Mouse (Mus musculus) limb, embryonic 13.5 days (tissue): Measurements from ENCODE around the gene Ccl6. TPM values are rescaled to one million over a fixed set of nuclear protein-coding genes. Genes with fewer than 3 reads are reported as not detected.

Experiments used
- ATAC-seq: fragments of 200-750 bp; cut with Nextera tagmentation; 2 replicates; pipeline ENCODE4 v1.8.0; 2017; ENCODE audit warnings: low read depth, moderate number of reproducible peaks, moderate TSS enrichment; ENCODE audit not compliant: low FRiP score
- H3K27ac ChIP-seq: fragments of 300-500 bp; sonication (generic); 2 replicates; pipeline ENCODE4 v1.5.1; 2015; ENCODE audit warnings: inconsistent platforms, mild to moderate bottlenecking, moderate library complexity
- H3K27me3 ChIP-seq: fragments of 300-500 bp; sonication (generic); 2 replicates; pipeline ENCODE4 v1.6.1; 2015; ENCODE audit warnings: mild to moderate bottlenecking, inconsistent platforms
- H3K36me3 ChIP-seq: fragments of 300-500 bp; sonication (generic); 2 replicates; pipeline ENCODE4 v1.6.1; 2015; ENCODE audit warnings: inconsistent platforms, mild to moderate bottlenecking, moderate library complexity
- H3K4me1 ChIP-seq: fragments of 300-500 bp; sonication (generic); 2 replicates; pipeline ENCODE4 v1.6.1; 2015; ENCODE audit warnings: inconsistent platforms
- H3K4me2 ChIP-seq: fragments of 300-500 bp; sonication (generic); replicated peaks from 2 replicates; pipeline ENCODE4 v1.6.1; 2015; ENCODE audit warnings: inconsistent platforms, mild to moderate bottlenecking, moderate library complexity
- H3K4me3 ChIP-seq: fragments of 300-500 bp; sonication (generic); 2 replicates; pipeline ENCODE4 v1.5.1; 2015; ENCODE audit warnings: moderate library complexity, mild to moderate bottlenecking, inconsistent platforms
- H3K9ac ChIP-seq: fragments of 300-500 bp; sonication (generic); 2 replicates; pipeline ENCODE4 v1.6.1; 2015; ENCODE audit warnings: mild to moderate bottlenecking, inconsistent platforms
- H3K9me3 ChIP-seq: fragments of 300-500 bp; sonication (generic); 2 replicates; pipeline ENCODE4 v1.6.1; 2016; ENCODE audit warnings: inconsistent platforms
- WGBS: fragments of 180-500 bp; shearing (Covaris S2); methylation state at CpG from one replicate; pipeline ENCODE4 v1.1.7; 2015; 5-methylcytosine and 5-hydroxymethylcytosine counted together
- polyA plus RNA-seq: library from polyadenylated mRNA; unstranded; fragments of >200 nt; fragmentation: Nextera tagmentation; extraction: Ambion mirVana; gene quantifications from 2 replicates; pipeline ENCODE4 v1.2.1, GENCODE M21; 2015

Gene Ccl6
- polyA plus RNA-seq, 1 experiment from 2014 or later: 2.0 TPM

DNA sequence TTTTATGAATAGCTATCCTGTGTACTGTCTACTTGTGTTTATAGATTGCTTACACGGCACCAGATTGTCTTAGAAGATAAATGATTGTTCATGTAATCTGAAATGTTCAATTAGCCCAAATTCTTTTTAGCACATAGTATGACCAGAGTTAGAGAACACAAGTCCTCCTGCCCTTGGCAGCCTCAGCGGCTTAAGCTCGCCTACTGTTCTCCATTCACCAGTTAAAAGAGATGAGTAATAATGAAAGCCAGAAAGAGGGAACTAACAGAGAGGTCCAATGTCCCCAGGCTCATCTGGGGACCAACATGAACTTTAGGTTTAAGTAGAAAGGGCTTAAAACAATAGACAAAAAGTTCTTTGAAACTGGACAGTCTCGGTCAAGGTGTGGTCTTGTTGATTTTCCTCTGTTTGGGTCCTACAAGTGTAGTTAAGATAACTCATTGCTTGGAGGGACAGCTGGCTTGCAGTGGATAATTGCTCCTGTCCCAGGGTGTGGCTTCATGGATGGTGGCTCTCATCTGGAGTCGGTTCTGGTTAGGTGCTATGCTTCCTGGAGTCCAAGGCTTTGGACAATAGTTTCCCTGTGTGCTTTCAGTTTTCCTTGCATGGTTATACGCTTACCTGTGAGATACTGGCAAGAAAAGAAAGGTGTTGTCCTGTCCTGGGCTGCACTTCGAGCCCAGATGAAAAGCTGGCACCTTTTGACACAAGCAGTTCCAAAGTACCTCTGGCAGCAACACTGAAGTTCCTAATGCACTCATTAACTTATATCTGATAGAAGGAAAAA lies 3.0 kb upstream of the Ccl6 start:
- no peaks in the 10 kb centered on the region for H3K4me1 ChIP-seq
- no peak for ATAC-seq
- 81% methylated on average over 7 of the region's 7 CpGs for WGBS
- no peak overlapping the region for H3K9ac ChIP-seq
- H3K4me3 ChIP-seq: no peak overlapping the region
- H3K27me3 ChIP-seq: no peaks in the 10 kb centered on the region
- no peaks in the 10 kb centered on the region for H3K36me3 ChIP-seq
- no peak overlapping the region for H3K4me2 ChIP-seq
- no peak overlapping the region for H3K27ac ChIP-seq
- no peaks in the 10 kb centered on the region for H3K9me3 ChIP-seq

DNA sequence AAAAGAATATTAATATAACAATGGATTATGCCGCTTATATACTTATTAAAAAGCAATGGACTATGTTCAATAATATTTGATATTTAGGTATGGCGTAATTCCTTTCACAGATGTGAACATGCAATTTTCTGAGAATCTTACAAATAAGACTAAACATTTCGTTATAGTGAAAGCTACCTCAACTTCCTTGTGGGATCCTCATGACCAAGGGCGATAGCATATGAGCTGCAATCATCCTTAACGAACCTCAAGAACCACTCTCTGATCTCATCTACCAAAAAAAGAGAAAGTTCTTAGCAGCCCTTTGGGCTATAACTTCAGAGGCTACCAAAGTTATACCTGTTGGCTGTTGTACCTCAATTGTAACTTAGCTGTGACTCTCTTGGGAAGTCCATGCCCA lies 566 bp upstream of the Ccl6 start:
- no peaks in the 10 kb centered on the region for H3K36me3 ChIP-seq
- no peak overlapping the region for H3K4me3 ChIP-seq
- H3K27ac ChIP-seq: no peak overlapping the region
- H3K4me2 ChIP-seq: no peak overlapping the region
- no peaks in the 10 kb centered on the region for H3K27me3 ChIP-seq
- WGBS: 87% methylated on average over 5 of the region's 5 CpGs
- ATAC-seq: no peak
- H3K4me1 ChIP-seq: no peaks in the 10 kb centered on the region
- no peak overlapping the region for H3K9ac ChIP-seq
- no peaks in the 10 kb centered on the region for H3K9me3 ChIP-seq

DNA sequence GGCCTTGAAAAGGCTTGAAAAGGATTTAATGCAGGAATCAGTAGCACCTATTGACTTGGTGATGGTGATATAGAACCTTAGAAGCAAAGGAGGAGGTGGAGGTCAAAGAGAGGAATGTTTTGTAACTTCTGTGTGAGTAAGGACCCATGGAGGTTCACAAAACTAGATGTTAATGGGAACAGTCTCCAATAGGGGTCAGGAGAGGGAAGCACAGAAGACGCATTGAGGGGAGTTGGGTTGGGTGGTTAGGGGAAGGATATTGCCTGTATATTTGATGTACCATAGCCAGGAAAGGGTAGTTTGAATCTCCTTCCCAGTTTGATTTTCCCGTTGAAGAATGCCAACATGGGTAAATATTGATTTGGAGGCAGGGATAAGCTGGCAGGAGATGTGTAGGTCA lies 8.7 kb downstream of the Ccl6 start:
- WGBS: 80% methylated on average over 2 of the region's 2 CpGs
- H3K4me2 ChIP-seq: no peak overlapping the region
- H3K27ac ChIP-seq: no peak overlapping the region
- H3K4me1 ChIP-seq: no peaks in the 10 kb centered on the region
- H3K9me3 ChIP-seq: no peaks in the 10 kb centered on the region
- H3K4me3 ChIP-seq: no peak overlapping the region
- H3K36me3 ChIP-seq: no peaks in the 10 kb centered on the region
- no peak for ATAC-seq
- H3K27me3 ChIP-seq: no peaks in the 10 kb centered on the region
- no peak overlapping the region for H3K9ac ChIP-seq

DNA sequence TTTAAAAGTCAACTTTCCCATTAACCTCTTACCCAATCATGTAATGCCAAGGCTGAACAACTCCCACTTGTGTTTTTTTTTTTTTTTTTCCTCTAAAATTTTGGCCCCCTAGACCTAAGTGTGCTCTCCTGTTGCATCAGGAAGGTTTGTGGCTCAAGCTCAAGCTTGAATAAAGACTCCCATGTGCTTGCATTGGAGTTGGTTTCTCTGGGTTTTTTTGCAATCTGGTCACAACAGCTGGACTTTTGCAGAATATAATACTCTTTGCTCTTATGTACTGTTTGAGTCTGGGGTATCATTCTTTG lies 9.5 kb downstream of the Ccl6 start:
- H3K4me1 ChIP-seq: no peaks in the 10 kb centered on the region
- no peaks in the 10 kb centered on the region for H3K36me3 ChIP-seq
- H3K9me3 ChIP-seq: no peaks in the 10 kb centered on the region
- ATAC-seq: no peak
- H3K27ac ChIP-seq: no peak overlapping the region
- H3K27me3 ChIP-seq: no peaks in the 10 kb centered on the region
- H3K4me3 ChIP-seq: no peak overlapping the region
- no peak overlapping the region for H3K9ac ChIP-seq
- no peak overlapping the region for H3K4me2 ChIP-seq

DNA sequence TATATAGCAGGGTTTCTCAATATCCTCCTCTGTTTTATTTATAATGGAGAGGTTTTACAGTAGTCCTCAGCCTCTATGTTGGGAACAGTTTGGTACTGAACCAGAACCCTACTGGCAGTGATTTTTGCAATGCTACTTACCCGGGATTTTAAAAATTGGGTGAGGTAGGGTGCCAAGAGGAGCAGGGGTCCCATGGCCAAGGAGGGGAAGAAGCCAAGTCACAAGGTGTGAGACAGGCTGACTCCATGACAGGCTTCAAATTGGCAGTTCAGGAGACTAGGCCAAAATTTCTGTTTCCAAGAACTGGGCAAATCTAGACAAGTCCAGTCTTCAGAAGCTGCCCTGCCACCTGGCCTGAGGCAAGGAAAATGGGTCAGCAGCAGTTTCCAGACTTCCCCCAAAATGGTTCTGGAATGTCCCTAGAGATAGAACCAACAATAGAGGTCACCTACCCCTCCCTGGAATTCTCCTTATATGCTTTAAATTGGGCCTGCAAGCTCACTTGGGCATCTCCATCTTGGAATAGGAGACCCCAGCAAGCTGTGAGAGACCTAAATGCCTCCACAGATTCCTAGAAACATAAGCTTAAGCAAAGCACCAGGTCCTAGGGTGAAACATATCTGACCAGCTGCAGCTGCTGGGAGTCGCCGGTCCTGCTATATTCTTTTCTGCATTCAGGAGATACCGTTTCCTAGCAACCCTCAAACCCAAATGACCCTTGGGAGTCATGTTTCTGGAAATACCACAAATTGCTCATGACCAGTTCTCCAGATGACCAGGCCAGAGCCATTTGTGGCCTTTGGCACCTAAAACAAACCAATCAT lies 10.0 kb downstream of the Ccl6 start:
- ATAC-seq: no peak
- Histone ChIP-seq H3K4me3 (no peak overlapping the region), H3K9me3 (no peaks in the 10 kb centered on the region), H3K36me3 (no peaks in the 10 kb centered on the region), H3K27ac (no peak overlapping the region), H3K9ac (no peak overlapping the region), H3K4me2 (no peak overlapping the region), H3K27me3 (no peaks in the 10 kb centered on the region), H3K4me1 (no peaks in the 10 kb centered on the region)
- 57% methylated on average over 4 of the region's 4 CpGs for WGBS

GRCm38 (mm10) chr11:83581626-83582610 lies 11.0 kb downstream of the Ccl6 start:
- no peak overlapping the region for H3K27ac ChIP-seq
- no peaks in the 10 kb centered on the region for H3K4me1 ChIP-seq
- WGBS: 76% methylated on average over 4 of the region's 4 CpGs
- H3K27me3 ChIP-seq: no peaks in the 10 kb centered on the region
- no peak overlapping the region for H3K9ac ChIP-seq
- no peaks in the 10 kb centered on the region for H3K36me3 ChIP-seq
- no peaks in the 10 kb centered on the region for H3K9me3 ChIP-seq
- ATAC-seq: no peak
- no peak overlapping the region for H3K4me2 ChIP-seq
- no peak overlapping the region for H3K4me3 ChIP-seq

DNA sequence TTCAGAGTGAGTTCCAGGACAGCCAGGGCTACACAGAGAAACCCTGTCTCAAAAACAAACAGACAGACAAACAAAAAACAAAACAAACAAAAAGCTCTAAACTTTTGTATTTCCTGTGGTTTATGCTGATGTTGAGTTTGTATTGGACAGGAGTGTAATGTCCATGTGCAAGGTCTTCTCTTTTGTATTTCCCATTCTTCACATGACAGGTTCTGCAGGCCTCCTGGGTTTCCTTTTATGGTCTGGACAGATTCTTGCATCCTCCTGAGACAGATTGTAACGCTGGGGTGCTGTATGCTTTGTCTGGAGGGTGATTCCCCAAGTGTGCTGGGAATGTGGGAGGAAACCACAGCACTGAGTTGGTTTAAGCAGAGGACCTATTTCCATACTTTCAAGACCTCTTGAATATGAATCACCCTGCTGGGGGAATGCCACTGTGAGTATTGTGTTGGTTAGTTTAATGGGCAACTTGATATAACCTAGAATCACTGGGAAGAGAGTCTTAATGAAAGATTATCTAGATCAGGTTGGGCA lies 12.1 kb downstream of the Ccl6 start:
- WGBS: 61% methylated on average over 1 of the region's 1 CpGs
- H3K9ac ChIP-seq: no peak overlapping the region

DNA sequence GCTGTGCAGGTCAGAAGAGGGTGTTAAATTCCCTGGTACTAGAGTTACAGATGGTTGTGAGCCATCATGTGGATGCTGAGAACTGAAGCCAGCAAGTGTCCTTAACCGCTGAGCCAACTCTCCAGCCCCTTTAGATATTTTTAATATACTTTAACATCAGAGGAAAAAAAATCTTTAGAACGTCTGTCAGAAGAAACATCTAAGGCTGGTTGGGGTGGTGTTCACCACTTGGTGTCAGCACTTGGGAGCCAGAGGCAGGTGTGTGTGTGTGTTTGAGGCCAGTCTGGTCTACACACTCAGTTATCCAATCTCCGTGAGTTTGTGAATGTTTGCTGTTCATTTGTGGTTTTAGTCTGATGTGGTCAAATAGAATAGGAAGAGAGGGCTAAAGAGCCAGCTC lies 13.9 kb downstream of the Ccl6 start:
- H3K27ac ChIP-seq: no peak overlapping the region
- H3K36me3 ChIP-seq: no peaks in the 10 kb centered on the region
- H3K27me3 ChIP-seq: no peaks in the 10 kb centered on the region
- H3K4me1 ChIP-seq: no peaks in the 10 kb centered on the region
- H3K9me3 ChIP-seq: no peaks in the 10 kb centered on the region
- H3K4me3 ChIP-seq: no peak overlapping the region
- no peak overlapping the region for H3K9ac ChIP-seq
- 72% methylated on average over 3 of the region's 3 CpGs for WGBS
- ATAC-seq: no peak
- no peak overlapping the region for H3K4me2 ChIP-seq

More for the DNA sequence above, 12.1 kb downstream of the Ccl6 start:
- H3K27me3 ChIP-seq: no peaks in the 10 kb centered on the region
- no peak for ATAC-seq
- no peaks in the 10 kb centered on the region for H3K36me3 ChIP-seq
- no peaks in the 10 kb centered on the region for H3K4me1 ChIP-seq
- H3K27ac ChIP-seq: no peak overlapping the region
- H3K4me3 ChIP-seq: no peak overlapping the region
- no peak overlapping the region for H3K4me2 ChIP-seq
- H3K9me3 ChIP-seq: no peaks in the 10 kb centered on the region

DNA sequence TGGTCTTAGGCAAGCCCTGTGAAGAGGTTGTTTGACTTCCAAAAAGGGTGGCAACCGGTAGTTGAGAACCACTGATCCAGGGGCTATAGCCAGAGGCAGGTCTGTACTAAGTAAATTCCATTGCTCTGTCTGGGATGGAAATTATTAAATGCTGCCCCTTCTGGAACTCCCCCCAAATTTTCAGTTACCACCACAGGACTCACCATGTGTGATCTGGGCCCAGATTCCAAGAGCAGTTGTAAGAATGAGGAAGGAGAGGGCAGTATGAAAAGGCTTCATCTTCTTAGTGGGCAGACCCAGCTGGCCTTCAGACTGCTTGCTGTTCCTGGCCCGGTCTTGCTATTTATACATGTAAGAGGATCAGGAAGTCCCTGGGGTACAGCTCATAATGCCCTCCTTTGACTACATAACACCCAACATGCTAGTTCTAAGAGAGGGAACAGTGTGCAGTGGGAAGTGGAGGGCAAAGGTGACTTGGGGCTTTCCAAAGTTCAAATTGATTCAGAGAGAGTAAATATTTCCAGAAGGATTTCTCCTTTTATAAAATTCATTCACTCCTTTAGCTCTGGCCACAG lies 14.6 kb downstream of the Ccl6 start, which contains the start of gene Ccl9:
TSS of gene Ccl9 (minus strand) at position 451 of the 575 bp plus-strand sequence.
- no peak within 1 kb of the TSS for H3K4me2 ChIP-seq
- H3K4me1 ChIP-seq: no peaks in the 10 kb centered on the region
- H3K27me3 ChIP-seq: no peaks in the 10 kb centered on the region
- no peak for ATAC-seq
- H3K9ac ChIP-seq: no peak within 1 kb of the TSS
- H3K36me3 ChIP-seq: no peaks in the 10 kb centered on the region
- H3K27ac ChIP-seq: no peak within 1 kb of the TSS
- H3K9me3 ChIP-seq: no peaks in the 10 kb centered on the region
- 65% methylated on average over 2 of the region's 2 CpGs for WGBS
- H3K4me3 ChIP-seq: no peak within 1 kb of the TSS

GRCm38 (mm10) chr11:83576927-83577555 lies 15.8 kb downstream of the Ccl6 start:
- H3K4me3 ChIP-seq: no peak overlapping the region
- H3K9me3 ChIP-seq: no peaks in the 10 kb centered on the region
- no peaks in the 10 kb centered on the region for H3K36me3 ChIP-seq
- no peak for ATAC-seq
- no peak overlapping the region for H3K27ac ChIP-seq
- no peaks in the 10 kb centered on the region for H3K27me3 ChIP-seq
- no peaks in the 10 kb centered on the region for H3K4me1 ChIP-seq
- H3K4me2 ChIP-seq: no peak overlapping the region
- WGBS: 81% methylated on average over 4 of the region's 4 CpGs
- no peak overlapping the region for H3K9ac ChIP-seq

GRCm38 (mm10) chr11:83572834-83573233 lies 20.1 kb downstream of the Ccl6 start:
- Histone ChIP-seq H3K27me3 (no peaks in the 10 kb centered on the region), H3K36me3 (no peaks in the 10 kb centered on the region), H3K9ac (no peak overlapping the region), H3K4me1 (no peaks in the 10 kb centered on the region), H3K9me3 (no peaks in the 10 kb centered on the region), H3K4me2 (no peak overlapping the region), H3K27ac (no peak overlapping the region), H3K4me3 (no peak overlapping the region)
- ATAC-seq: no peak
- WGBS: 46% methylated on average over 9 of the region's 9 CpGs
